ENCODE assay signal across 29 mouse cellular contexts in the genomic region with DNA sequence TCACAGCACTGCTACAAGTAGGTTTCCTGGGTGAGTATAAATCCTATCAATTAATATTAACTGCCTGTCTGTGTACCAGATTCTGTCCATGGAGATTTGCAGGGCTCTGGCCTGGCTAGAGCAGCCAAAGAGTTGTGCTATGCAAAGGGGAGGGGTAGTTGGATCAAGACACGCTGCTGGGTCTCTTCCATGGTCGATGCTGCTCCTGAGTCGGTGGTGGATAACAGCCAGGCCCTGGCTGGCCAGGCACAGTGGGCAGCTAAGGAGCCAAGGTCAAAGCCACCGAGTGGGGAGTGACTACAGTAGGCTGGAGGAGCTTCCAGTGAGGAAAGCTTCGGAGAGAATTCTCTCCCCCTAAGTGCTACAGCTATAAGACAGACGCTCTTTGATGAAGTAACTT. TPM values are rescaled to one million over a fixed set of nuclear protein-coding genes. Genes with fewer than 3 reads are reported as not detected.
DNase-seq lines count a peak whose midpoint lies in the region.
"Had no signal": no experiment of that assay in that cellular context is flagged by ENCODE, and none has a peak within 500 bp of the region (broad histone marks: within the 10 kb centered on the region; RNA-seq: fewer than 3 reads in every experiment).

No protein-coding gene starts in this region.

- WGBS in heart, embryonic 10.5 days = 68% methylated on average over 6 of the region's 6 CpGs

- no peaks in the 10 kb centered on the region for H3K4me1 ChIP-seq in heart, embryonic 10.5 days
- H3K4me1 ChIP-seq: forebrain, embryonic 15.5 days had no signal

- H3K9me3 ChIP-seq in heart, embryonic 10.5 days = no peaks in the 10 kb centered on the region
- H3K9me3 ChIP-seq: forebrain, embryonic 15.5 days had no signal

- no peak overlapping the region for H3K4me3 ChIP-seq in heart, embryonic 10.5 days
- H3K4me3 ChIP-seq: forebrain, embryonic 15.5 days had no signal

- H3K36me3 ChIP-seq in heart, embryonic 10.5 days = no peaks in the 10 kb centered on the region
- H3K36me3 ChIP-seq: forebrain, embryonic 15.5 days had no signal

- no peak overlapping the region for H3K27ac ChIP-seq in heart, embryonic 10.5 days
- H3K27ac ChIP-seq: forebrain, embryonic 15.5 days had no signal

- peak; percentile 72 to 81 for DNase-seq in cerebellum, postnatal 14 days
- DNase-seq in cerebellum, adult 11 months = no peak
- DNase-seq in heart, postnatal 14 days = peak; percentile 27 to 40
- no peak for DNase-seq in heart, embryonic 10.5 days (ENCODE audit: low spot score)
- peak; percentile 29 for DNase-seq in ovary, adult 18-20 months (ENCODE audit: low spot score)
- no peak for DNase-seq in ovary, postnatal 14 days (ENCODE audit: low spot score)
- DNase-seq in c-Kit-positive CD71-positive TER-119-positive erythroid progenitor cells, embryonic 14.5 days (ENCODE audit: low spot score) = no peak
- DNase-seq: cerebellum, adult 8-10 months; embryo, embryonic 11 days; kidney, adult 11 months; liver, postnatal 0 days; lung, postnatal 36 days; right cerebral cortex, adult 18-20 months; thymus, postnatal 36 days had no signal

- no peaks in the 10 kb centered on the region for H3K27me3 ChIP-seq in heart, embryonic 10.5 days (ENCODE audit: insufficient read depth, poor library complexity, severe bottlenecking)
- H3K27me3 ChIP-seq: forebrain, embryonic 15.5 days had no signal

- intact Hi-C loops in heart, postnatal 14 days (cut with DNase I) = no loop called here

RNA-seq across cellular contexts. Expression of a gene that starts 24.0 kb away (rescaled TPM):
- total RNA-seq in heart, postnatal 14 days (2021) = not detected
- polyA plus RNA-seq in heart, embryonic 10.5 days (2016; fragmentation: Nextera tagmentation; extraction: Ambion mirVana) = 0.13 and 0.22 TPM in 2 replicates
- total RNA-seq: adrenal gland, postnatal 4 days; granulocyte monocyte progenitor cell, adult 5-6 weeks; layer of hippocampus, postnatal 14 days; left cerebral cortex, postnatal 10 days; megakaryocyte-erythroid progenitor cell, adult 5-6 weeks; MEL; neutrophil, adult 5-6 weeks had no signal
- polyA plus RNA-seq: forebrain, embryonic 15.5 days; heart, postnatal 0 days; hindbrain, embryonic 16.5 days; kidney, embryonic 16.5 days; liver, postnatal 0 days; midbrain, embryonic 16.5 days had no signal

RNA-seq across cellular contexts. Expression of a gene that starts 52.6 kb away (rescaled TPM):
- total RNA-seq in heart, postnatal 14 days (2021) = not detected
- polyA plus RNA-seq in heart, embryonic 10.5 days (2016; fragmentation: Nextera tagmentation; extraction: Ambion mirVana) = not detected in 2 replicates
- total RNA-seq: adrenal gland, postnatal 4 days; CH12.LX; granulocyte monocyte progenitor cell, adult 5-6 weeks; layer of hippocampus, postnatal 14 days; left cerebral cortex, postnatal 10 days; megakaryocyte-erythroid progenitor cell, adult 5-6 weeks; MEL; neutrophil, adult 5-6 weeks had no signal
- polyA plus RNA-seq: embryonic facial prominence, embryonic 14.5 days; forebrain, embryonic 15.5 days; heart, postnatal 0 days; hindbrain, embryonic 16.5 days; kidney, embryonic 16.5 days; limb, embryonic 14.5 days; liver, postnatal 0 days; midbrain, embryonic 16.5 days had no signal

RNA-seq across cellular contexts. Expression of a gene that starts 55.8 kb away (rescaled TPM):
- not detected for total RNA-seq in heart, postnatal 14 days (2021)
- not detected in 2 replicates for polyA plus RNA-seq in heart, embryonic 10.5 days (2016; fragmentation: Nextera tagmentation; extraction: Ambion mirVana)
- total RNA-seq: adrenal gland, postnatal 4 days; granulocyte monocyte progenitor cell, adult 5-6 weeks; layer of hippocampus, postnatal 14 days; left cerebral cortex, postnatal 10 days; megakaryocyte-erythroid progenitor cell, adult 5-6 weeks; MEL; neutrophil, adult 5-6 weeks had no signal
- polyA plus RNA-seq: embryonic facial prominence, embryonic 14.5 days; forebrain, embryonic 15.5 days; heart, postnatal 0 days; hindbrain, embryonic 16.5 days; kidney, embryonic 16.5 days; midbrain, embryonic 16.5 days had no signal

Comparison
In these comparisons a context has a peak if more than half of its experiments do, and no peak if none do; other contexts are left out.
1. DNase-seq: peak in cerebellum, postnatal 14 days (2 of 2), heart, postnatal 14 days (2 of 2) and ovary, adult 18-20 months (single experiment); none in cerebellum, adult 11 months (single experiment), heart, embryonic 10.5 days (single experiment), ovary, postnatal 14 days (single experiment) and c-Kit-positive CD71-positive TER-119-positive erythroid progenitor cells, embryonic 14.5 days (single experiment).